Mouse (Mus musculus): Measurements from ENCODE around the gene Gpr87. TPM values are rescaled to one million over a fixed set of nuclear protein-coding genes. Genes with fewer than 3 reads are reported as not detected.

Gene Gpr87
- not detected for total RNA-seq (2021)
- long read RNA-seq, experiment 1, result 0 reads
- long read RNA-seq, experiment 2, result 0 reads

DNA sequence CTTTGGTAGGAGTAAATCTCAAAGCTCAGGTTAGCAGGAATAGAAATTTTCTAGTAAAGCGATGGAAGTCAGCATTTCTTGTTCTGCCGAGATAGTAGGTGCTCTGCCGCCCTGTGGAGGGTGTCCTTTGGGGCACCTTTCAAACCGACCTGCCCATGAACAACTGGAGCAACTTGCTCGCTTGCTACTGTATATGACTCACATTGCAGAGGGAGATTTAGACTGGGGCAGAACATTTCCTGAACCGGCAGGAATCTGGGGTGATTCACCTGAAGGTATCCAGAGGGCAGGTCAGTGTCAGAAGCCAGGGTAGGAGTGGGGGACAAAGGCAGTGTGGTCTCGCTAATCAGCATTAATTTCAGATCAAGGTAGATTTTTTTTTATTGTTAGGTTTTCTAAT lies at the start of gene Gpr87:
Gpr87 (minus strand) TSS at position 167 of the 400 bp plus-strand sequence.
- intact Hi-C loops (cut with DNase I), result no loop called here

GRCm38 (mm10) chr3:59243384-59243783 lies 48.5 kb upstream of the Gpr87 start:
- intact Hi-C loops (cut with DNase I), result no loop called here

More for the DNA sequence above, at the start of gene Gpr87:
- no peak for DNase-seq

GRCm38 (mm10) chr3:59234878-59235277 lies 40.0 kb upstream of the Gpr87 start:
- no peak for DNase-seq
- intact Hi-C loops (cut with DNase I), result no loop called here

More at GRCm38 (mm10) chr3:59243384-59243783, 48.5 kb upstream of the Gpr87 start:
- no peak for DNase-seq

- intact Hi-C loops (cut with DNase I), result no loop called here
- DNase-seq, result no peak
These were observed 36.0 kb upstream of the Gpr87 start for GRCm38 (mm10) chr3:59230912-59231311.

DNA sequence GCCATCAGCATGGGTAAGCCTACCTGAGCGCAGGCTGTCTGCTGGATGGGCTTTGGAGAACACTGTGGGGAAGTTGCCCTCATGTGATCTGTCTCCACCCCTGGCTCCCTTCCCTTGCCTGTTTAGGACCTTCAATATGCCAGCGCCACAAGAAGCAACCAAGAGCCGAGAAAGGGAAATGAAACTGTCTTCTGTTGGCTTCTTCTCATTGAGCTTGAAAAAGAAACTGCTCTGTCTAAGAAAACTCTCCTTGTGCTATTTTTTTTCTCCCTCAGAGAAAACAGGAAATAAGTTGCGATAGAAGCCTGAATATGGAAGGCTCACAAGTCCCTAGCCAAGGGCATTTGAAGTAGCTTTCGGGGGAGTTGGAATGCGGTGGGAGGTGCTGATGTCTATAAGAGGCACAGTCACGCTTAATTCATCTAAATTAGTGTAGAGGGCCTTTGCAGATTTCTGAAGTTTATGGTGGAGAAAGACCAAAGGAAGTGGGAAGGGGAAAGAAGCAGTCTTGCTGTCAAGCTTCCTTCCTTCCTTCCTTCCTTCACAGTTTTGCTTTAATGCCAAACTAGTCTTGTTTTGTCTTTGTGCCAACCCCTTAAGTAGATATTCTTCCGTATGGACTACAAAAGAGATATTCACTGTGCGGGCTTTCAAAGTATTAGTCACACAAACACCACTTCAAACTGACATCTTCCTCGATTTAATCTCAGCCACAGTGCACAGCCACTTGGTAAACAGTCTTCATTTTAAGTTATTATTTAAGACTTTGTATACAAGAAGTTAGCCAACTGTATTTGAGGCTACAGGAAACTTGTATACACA lies 34.0 kb upstream of the Gpr87 start:
- intact Hi-C loops (cut with DNase I), result no loop called here
- no peak for DNase-seq

DNA sequence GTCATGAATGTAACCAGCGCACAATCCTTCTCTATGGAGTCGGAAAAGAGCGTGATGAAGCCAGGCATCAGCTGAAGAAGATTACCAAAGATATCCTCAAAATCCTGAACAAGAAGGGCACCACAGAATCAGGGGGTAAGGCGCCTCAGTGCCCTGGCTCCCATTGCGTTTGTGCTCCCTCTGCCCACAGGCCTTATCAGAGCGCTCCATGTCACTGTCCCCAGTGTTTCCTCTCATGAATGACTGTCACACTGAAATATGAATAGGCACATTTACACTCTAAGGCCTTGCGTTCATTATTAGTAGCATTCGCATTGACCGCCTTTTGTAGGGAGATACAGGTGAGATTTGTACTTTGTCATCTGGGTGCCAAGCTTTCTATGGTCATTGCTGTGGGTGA lies 32.8 kb upstream of the Gpr87 start:
- intact Hi-C loops (cut with DNase I), result no loop called here
- no peak for DNase-seq

- intact Hi-C loops (cut with DNase I), result no loop called here
- DNase-seq, result no peak
These were observed 30.5 kb upstream of the Gpr87 start for GRCm38 (mm10) chr3:59225411-59225810.

DNA sequence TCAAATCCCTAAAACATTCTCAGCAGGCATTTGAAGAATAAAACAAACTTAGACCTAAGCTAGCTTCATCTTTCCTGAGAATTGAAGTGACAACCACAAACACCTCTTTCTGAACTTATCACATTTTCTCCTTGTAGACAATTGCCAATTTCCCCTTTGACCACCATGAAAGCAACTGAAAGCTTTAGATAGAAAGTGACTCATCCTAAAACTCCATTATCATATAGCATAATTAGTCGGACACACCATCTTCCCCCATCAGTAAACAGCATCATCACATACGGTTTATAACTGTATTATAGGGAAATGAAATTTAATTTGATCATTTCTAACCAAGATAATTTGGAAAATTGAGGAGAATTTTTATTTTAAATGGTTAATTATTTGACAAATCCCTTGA lies 27.4 kb upstream of the Gpr87 start:
- no peak for DNase-seq
- intact Hi-C loops (cut with DNase I), result no loop called here

DNA sequence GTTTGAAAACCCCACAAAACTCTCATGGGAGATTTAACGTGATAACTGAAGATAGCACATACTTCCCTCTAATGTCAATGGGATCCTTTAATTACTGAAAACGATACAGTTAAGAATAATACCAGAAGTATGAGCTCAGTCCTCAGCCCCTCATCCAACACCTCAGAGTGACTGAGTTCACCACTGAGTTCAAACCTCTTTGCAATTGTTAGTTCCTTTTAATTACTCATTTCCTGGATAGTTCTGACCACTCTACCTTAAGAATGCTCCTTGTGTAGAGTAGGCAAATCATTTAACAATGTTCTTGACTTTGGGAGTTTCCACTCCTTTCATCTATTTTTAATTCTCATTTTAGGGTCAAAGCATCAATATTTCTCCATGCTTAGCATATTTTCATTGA lies 24.4 kb upstream of the Gpr87 start:
- no peak for DNase-seq

DNA sequence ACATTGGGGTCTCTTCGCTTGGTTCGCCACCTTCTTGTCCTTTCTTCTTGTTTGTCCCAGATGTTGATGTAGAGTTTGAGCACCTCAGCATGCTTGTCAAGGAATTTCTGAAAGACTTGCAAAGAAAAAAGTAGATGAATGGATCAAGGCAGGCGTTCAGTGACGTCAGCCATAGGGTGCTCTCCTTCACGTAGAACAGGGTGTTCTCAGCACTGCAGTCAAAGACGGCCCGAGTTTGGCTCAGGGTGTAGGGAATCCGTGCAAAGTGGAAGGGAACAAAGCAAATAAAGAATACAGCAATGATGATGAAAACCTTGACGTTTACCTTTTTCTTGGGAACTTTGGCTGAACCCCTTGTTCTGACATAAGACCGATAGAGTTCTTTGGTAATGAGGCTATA lies 22.3 kb upstream of the Gpr87 start:
- intact Hi-C loops (cut with DNase I), result no loop called here
- DNase-seq, result no peak

More for the DNA sequence above, 24.4 kb upstream of the Gpr87 start:
- intact Hi-C loops (cut with DNase I), result no loop called here

DNA sequence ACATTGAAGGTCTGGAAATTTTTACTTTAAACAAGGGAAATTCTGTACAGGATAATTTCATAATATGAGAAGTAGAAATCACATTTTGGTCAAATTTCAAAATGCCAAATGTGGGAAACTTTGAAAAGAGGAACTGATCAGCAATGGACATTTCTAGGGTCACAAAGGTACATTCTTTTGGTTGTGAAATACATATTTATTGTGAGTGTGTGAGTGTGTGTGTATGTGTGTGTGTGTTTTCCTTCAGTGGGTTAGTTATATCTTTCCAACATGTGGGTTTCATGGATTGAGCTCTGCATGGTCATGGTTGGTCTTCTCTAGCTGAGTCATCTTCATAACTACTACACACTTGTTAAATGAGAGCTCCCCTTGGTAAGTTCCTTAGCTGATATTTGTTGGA lies 17.5 kb upstream of the Gpr87 start:
- DNase-seq, result no peak
- intact Hi-C loops (cut with DNase I), result no loop called here

DNA sequence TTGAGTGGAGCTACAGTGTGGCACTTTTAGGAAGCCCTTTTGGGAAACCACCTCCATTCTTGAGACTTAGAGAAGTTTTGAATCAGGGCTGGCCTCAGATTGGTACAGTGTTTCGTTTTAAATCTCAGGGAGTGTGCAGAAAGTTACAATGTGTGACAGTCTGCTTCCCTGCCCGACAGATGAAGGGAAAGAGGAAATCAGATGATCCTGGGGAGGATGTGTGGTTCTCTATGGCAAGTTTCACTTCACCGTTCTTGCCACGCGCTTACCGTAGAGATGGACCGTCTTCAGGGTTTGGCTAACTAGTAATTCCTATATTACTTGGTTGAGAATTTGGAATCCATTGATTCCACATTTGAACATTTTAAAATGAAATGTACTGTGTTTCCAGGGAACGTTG lies 16.9 kb upstream of the Gpr87 start:
- no peak for DNase-seq

DNA sequence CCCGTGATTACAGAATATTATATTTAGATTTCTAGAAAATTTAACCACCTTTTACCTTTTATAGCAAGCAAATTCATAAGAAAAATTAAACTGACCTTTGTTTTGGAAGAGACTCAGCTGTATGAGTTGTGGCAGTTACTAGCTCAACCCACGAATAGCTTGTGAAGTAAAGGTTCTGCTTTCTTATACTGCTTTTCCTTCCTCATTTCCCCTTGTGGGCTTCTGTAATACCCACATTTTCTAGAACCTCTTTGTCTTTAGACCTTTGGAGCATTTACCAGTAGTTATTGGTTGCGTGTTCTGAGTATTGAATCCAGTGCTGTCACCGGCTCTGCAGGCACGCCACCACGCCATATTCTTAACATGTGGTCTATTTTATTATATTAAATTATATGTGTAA lies 15.8 kb upstream of the Gpr87 start, which contains the start of gene P2ry13:
P2ry13 (minus strand) TSS at position 156 of the 400 bp plus-strand sequence.
- intact Hi-C loops (cut with DNase I), result no loop called here

More for the DNA sequence above, 16.9 kb upstream of the Gpr87 start:
- intact Hi-C loops (cut with DNase I), result no loop called here

DNA sequence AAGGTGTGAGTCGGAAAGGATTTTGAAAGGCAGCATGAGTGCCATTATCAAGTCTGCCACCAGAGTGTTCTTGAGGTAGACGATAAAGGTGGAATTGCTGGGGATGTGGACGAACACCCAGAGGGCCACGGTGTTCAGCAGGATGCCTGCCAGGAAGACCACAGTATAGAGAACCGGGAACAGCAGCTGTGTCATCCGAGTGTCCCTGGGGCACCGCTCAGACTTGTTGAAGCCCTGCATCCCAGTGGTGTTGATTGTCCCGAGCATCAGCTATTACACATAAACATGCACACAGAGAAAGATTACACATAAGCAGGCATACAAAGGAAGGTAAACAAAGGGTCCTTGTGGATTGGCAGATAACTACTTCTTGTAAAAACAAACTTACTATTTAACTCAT lies 15.2 kb upstream of the Gpr87 start:
- intact Hi-C loops (cut with DNase I), result no loop called here
- DNase-seq, result no peak

More for the DNA sequence above, 15.8 kb upstream of the Gpr87 start, which contains the start of gene P2ry13:
- DNase-seq, result no peak

DNA sequence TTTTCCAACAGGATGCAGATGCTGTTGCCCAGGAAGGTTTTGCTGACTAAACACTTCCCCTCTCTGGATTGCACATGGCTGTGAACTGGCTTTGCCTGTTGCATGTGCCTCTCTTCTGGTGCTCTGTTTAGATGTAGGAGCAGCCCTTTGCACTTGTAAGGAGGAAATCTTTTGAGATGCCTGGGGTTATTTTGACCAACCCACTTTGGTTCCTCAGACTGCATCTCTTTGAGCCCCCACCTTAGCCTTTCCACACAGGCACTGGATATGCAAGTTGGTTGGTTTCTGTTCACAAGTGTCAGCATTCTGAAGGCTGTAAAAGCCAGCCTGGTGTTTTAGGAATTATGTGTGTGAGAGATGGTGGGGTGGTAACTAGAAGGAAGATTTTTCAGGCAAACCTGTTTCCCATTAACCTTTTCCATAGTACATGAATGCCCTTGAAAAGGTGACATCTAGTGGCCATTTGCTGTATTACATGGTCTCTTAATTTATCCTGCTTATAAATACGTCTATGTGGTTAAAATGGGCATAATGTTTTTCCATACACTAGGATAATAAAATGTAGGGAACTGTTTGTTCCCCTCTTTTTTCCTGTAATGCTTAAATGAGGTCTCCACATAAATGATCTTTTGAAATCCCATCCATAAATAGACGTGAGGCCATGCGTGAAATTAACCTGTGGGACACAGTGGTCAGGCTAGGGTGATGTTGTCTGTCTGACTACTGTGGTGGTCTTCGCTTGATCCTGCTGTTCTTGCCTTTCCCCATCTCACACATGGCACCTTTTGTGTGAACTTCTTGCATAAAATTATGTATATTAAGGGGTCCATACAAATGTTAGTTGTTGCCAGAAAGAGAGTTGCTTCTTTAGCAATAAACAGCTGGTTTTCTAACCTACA lies 14.0 kb upstream of the Gpr87 start:
- intact Hi-C loops (cut with DNase I), result loop anchor here (1.0 kb wide), 1 partner anchor 89 kb away; no protein-coding TSS in a partner anchor

GRCm38 (mm10) chr3:59205941-59206340 lies 11.0 kb upstream of the Gpr87 start:
- DNase-seq, result no peak
- intact Hi-C loops (cut with DNase I), result no loop called here

More for the DNA sequence above, 14.0 kb upstream of the Gpr87 start:
- DNase-seq, result no peak

DNA sequence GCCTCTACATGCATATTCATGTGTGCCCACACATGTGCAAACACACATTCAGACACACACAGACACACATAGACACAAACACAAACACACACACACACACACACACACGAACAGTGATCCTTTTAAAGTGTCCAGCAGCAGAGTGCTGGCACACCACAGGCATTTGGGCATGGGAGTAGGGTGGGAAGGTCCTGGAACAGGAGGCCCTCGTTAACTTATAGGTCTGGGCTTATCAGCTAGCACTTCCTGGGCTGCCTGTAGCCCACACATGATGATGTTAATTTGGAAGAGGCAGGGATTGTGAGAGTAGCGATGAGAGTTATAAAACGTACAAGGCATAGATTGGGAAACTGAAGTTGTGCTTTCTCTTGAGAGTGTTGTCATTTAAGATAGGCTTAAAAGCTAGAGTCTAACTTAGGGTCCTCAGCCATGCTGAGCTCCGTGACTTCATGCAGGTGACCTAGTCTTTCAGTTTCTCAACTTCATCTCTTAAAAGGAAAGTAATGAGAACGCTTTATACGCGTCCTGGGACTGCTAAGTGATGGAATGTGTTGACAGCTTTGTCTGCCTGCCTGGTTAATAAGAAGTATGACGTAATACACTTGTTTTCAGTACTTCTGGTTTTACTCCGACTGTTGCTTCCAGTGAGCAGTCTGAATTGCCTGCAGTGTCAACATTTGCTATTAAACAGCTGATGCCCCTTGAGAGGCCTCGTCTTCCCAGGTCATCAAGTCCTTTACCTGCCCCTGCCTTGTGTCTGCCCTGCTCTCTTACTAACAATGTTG lies 10.0 kb upstream of the Gpr87 start:
- no peak for DNase-seq
- intact Hi-C loops (cut with DNase I), result no loop called here

- intact Hi-C loops (cut with DNase I), result no loop called here
- DNase-seq, result no peak
These were observed 9.1 kb upstream of the Gpr87 start for GRCm38 (mm10) chr3:59203802-59204520.

GRCm38 (mm10) chr3:59197329-59197948 lies 2.5 kb upstream of the Gpr87 start:
- DNase-seq, result no peak
- intact Hi-C loops (cut with DNase I), result no loop called here
